Mouse (Mus musculus): ENCODE data around the gene Specc1.

The Specc1 gene

GRCm38 (mm10) chr11:61964611-61965010, 8.0 kb downstream of the Specc1 start:
- in situ Hi-C loops (cut with MboI; ENCODE audit: low sequenced_read_pairs) = no loop called here

DNA sequence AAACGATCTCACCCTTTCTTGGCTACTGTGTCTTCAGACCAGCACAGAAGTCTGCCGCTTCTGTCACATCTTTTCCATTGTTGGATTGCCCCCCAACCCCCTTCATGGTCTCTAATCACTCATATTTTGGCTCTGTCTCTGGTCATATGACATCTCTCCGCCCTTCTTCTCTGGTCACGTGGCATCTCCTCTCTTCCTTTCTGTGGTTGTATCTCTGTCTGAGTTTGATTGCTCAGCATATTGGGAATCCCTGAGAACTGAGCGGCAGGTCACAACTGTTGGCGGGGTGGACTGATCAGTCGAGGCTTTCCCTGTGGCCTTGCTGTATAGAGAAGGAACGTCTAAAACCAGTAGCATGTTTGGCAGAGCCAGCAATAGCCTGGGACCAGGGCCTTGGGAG, 10.5 kb downstream of the Specc1 start:
- in situ Hi-C loops (cut with MboI; ENCODE audit: low sequenced_read_pairs) = no loop called here

- in situ Hi-C loops (cut with MboI; ENCODE audit: low sequenced_read_pairs) = no loop called here
Observed at GRCm38 (mm10) chr11:61968875-61969274, 12.3 kb downstream of the Specc1 start.

DNA sequence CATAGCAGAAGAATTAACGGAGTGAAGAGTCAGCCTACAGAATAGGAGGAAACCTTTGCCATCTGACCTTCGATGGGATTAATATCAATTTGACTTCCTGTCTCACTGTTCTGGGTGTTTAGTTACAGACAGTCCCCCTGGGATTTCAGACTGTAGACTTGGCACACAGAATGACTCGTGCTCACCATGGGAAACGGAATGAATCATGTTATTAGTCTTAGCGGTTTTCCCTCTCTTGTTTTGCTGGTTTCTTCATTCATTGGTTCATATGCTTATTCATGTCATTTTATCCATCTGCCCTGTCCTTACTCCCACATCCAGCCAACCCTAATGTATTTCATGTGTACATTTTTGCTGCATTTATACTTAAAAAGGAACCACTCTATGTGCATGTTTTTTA, 14.3 kb downstream of the Specc1 start:
- in situ Hi-C loops (cut with MboI; ENCODE audit: low sequenced_read_pairs) = no loop called here

DNA sequence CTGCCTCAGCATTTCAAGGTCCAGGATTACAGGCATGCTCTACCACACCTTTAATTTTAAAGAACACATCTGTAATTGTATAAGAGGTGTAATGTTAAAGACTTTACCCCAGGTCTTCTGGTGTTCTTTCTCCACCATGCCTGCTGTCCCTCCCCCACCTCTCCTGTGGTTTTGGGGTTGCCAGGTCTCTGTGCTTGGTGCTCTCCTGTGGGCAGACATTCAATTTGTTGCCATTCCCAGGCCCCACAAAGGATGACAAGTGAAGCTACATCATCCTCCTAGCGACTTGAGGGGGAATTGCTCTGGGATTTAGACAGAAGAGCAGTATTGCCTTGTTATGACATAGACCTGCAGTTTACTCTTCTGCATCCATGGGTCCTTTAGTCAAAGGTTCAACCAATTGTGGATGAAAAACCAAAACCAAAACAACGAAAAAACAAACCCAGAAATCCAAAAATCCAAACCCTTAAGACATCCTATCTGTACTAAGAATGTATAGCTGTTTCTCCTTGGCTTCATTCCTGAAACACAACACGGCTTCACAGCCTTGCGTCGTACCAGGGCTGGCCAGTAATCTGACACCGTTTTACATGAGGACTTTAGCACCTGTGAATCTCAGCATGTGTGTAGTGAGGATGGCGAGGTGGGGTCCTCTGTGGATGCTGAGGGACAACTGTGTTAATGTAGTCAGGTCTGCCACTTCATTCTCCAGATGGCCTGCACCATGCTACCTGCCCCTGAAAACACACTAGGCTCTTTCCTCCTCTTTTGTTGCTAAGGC, 15.1 kb downstream of the Specc1 start:
- in situ Hi-C loops (cut with MboI; ENCODE audit: low sequenced_read_pairs) = no loop called here

- in situ Hi-C loops (cut with MboI; ENCODE audit: low sequenced_read_pairs) = no loop called here
Observed at GRCm38 (mm10) chr11:61974106-61974707, 17.6 kb downstream of the Specc1 start.

DNA sequence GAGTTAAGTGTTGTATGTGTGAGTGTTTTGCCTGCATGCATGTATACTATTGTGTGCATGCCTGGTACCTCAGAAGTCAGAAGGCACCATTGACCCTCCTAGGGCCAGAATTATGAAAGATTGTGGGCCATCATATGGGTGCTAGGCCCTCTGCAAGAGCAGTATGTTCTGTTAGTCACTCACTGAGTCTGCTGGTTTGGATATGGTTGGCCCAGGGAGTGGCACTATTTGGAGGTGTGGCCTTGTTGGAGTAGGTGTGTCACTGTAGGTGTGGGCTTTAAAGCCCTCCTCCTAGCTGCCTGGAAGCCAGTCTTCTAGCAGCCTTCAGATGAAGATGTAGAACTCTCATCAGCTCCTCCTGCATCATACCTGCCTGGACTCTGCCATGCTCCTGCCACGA, 19.2 kb downstream of the Specc1 start:
- in situ Hi-C loops (cut with MboI; ENCODE audit: low sequenced_read_pairs) = no loop called here

DNA sequence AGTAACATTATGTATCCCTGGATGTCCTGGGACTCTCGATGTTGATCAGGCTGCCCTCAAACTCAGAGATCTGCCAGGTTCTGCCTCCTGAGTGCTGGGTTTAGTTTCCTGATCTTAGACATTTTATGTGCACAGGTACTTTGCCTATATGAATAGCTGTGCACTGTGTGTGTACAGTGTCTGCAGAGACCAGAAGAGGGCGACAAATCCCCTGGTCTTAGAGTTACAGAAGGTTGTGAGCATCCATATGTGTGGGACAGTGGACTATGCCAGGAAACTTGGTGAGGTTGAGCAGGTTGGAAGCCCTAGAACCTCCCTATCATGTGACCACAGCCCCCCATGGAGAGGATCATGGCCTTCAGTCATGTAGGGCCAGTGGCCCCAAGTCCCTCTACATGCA, 24.7 kb downstream of the Specc1 start:
- in situ Hi-C loops (cut with MboI; ENCODE audit: low sequenced_read_pairs) = no loop called here

DNA sequence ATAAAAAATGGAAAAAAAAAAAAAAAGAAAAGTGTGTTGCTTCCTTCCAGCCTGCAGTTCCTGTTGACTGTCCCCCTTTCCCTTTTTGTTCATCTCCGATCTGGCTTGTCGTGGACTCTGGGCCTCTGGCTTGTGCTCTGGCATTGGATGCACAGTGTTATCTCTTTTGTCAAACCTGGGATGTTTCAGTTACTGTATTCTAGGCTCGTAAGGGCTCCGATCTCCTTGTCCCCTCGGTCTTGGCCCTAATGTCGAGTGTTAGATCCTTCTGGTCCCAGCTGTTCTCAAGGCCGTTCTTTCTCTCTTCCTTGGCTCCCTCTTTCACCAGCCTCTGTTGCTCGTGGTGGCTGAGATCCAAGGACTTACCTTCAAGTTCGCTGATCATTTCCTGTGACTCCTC, 26.3 kb downstream of the Specc1 start:
- in situ Hi-C loops (cut with MboI; ENCODE audit: low sequenced_read_pairs) = no loop called here

DNA sequence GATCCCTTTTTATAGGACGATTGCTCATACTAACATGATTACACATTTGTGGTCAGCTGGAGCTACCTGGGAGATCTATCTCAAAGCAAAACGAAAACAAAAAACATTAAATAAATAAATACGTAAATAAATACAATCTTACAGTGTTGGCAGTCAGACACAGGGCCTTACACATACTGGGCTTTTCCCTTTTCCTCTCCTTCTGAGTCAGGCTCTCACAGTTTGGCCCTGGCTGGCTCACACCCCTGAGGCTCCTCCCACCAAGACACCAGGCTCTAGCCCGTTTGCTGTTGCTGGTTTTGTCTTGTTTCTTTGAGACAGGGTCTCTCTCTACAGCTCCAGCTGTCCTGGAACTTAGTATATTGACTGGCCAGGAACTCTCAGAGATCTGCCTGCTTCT, 30.4 kb downstream of the Specc1 start:
- in situ Hi-C loops (cut with MboI; ENCODE audit: low sequenced_read_pairs) = no loop called here

DNA sequence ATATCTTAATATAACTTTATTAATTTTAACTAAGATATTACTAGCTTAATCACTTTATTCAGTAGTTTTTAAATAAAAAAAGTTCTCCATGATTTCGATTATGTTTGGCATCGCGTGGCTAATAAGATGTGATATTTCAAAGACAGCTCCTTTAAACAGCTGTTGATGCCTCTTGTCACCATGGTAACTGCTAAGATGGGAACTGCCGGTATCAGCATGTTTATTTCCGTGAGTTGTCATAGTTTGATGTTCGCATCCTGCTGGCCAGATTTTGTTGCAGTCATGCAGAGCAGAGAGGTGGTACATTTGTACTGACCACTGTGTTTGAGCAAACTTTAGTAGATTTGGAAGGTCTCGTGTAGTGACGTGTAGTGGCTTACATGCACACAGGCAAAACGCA, 33.1 kb downstream of the Specc1 start:
- in situ Hi-C loops (cut with MboI; ENCODE audit: low sequenced_read_pairs) = no loop called here

DNA sequence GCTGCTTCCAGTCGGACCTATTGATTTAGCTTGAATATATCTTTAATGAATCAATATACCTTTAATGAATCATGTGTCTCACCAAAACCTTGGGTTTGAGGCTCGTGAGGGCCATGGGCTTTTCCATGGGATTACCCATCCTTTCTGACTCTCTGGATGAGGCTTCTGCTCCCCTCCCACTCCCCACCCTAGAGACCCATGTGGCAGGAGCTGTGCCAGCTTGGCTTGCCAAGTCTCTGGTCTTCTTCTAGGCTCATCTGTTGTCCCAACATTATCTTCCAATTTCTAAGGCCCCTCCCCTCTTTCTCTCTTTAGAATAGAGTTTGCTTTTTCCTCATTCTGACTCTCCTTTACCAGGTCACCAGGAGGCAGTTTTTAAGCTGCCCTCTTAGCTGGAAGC, 35.0 kb downstream of the Specc1 start:
- in situ Hi-C loops (cut with MboI; ENCODE audit: low sequenced_read_pairs) = no loop called here

GRCm38 (mm10) chr11:61992671-61993285, 36.2 kb downstream of the Specc1 start:
- in situ Hi-C loops (cut with MboI; ENCODE audit: low sequenced_read_pairs) = no loop called here

DNA sequence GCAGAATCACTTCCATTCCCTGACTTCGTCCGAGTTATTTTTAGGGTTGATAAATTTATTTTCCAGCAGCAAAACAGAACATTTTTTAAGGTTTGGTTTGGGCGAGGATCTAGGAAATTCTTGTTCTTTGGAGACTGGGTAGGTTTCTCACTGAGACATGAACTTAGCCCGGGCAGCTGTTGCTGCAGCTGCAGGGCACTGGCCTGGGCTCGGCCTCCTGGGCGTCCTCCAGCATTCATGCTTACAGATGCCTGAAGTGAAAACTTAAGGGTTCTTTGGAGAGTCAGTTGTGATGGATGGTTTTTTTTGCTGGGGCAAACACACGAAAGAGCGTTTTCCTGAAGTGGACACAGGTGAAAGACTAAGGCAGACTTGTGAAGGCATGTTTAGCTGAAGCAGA, 42.9 kb downstream of the Specc1 start:
- in situ Hi-C loops (cut with MboI; ENCODE audit: low sequenced_read_pairs) = no loop called here

- in situ Hi-C loops (cut with MboI; ENCODE audit: low sequenced_read_pairs) = no loop called here
Observed at GRCm38 (mm10) chr11:62000099-62000498, 43.5 kb downstream of the Specc1 start.

DNA sequence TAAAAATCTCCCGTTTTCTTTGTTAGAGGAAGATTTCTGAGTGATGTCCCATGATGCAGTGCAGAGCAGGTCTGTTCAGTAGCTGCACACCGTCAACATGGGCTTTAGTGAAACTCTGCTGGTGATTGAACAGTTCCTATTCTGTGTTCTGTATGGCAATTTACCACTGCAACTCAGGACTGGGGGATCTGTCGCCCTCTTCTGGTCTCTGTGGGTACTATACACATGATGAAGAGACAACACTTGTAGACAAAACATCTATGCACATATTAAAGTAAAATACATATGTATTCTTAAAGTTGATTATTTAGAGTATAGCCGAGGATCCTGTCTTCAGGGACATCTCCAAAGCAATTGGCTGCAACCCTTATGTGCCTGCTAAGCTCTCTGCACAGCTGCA, 45.4 kb downstream of the Specc1 start:
- in situ Hi-C loops (cut with MboI; ENCODE audit: low sequenced_read_pairs) = no loop called here

DNA sequence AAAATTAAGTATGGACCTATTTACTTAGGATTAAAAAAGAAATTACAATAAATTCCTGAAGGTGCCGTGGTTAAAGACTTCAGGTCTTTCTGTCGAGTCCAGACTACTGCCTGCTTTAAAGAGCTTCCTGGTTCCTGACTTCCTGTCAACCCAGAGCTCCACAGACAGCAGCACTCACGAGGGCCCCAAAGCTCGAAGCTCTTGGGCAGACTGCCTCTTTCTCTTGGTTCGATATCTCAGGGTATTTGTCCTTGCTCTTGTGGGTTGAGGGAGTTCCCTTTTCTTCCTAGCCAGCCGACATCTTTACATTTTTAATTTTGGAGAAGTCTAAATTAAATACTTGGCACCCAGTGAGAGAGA, 48.3 kb downstream of the Specc1 start:
- in situ Hi-C loops (cut with MboI; ENCODE audit: low sequenced_read_pairs) = no loop called here

DNA sequence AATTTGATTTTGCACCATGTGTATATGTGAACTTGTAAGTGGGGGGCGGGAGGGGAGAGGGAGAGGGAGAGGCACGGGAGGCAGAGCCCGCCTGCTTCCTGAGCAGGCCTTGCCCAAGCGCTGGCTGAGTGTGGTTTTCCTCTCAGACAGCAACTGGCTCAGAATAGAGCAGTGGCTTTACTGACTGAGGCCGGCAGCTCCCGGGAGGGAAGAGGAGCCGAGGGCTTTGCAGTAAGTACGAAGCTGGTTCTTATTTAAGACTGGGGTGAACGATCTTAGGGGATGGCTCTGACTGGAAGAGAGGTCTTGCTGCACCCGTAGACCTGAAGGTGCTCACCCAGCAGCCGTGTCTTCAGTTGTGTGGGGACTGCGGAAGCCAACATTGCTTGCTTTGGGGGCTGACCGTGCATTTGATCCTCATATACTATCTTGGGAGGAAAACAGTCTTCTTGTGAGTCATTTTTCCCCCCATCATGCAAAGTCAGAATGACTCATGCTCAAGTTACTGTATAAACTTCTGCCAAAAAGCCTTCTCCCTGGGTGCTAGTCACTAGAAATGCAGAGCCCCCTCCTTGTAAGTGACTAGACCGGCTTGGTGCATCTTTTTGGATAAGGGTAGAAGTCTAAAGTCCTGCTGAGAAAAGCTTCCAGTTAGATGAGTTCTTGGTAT, 48.8 kb downstream of the Specc1 start:
- in situ Hi-C loops (cut with MboI; ENCODE audit: low sequenced_read_pairs) = no loop called here

- in situ Hi-C loops (cut with MboI; ENCODE audit: low sequenced_read_pairs) = no loop called here
Observed at GRCm38 (mm10) chr11:62005911-62006260, 49.3 kb downstream of the Specc1 start.

DNA sequence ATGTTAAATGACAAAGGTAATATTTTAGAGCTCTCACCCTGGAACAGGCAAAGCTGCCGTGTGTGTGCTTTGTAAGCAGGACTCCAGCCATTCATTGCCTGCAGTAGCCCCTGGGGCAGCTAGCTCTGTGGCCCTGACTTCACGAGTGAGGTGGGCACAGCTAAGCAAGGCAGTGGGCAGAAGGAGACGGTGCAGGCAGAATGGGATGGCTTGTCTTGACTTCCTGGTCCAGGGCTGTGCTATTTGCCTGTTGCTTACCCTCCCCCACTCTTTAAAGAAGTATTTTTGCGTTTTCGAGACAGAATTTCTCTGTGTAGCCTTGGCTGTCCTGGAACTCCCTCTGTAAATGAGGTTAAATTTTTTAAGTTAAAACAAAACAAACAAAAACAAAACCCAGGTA, 50.1 kb downstream of the Specc1 start:
- in situ Hi-C loops (cut with MboI; ENCODE audit: low sequenced_read_pairs) = no loop called here

DNA sequence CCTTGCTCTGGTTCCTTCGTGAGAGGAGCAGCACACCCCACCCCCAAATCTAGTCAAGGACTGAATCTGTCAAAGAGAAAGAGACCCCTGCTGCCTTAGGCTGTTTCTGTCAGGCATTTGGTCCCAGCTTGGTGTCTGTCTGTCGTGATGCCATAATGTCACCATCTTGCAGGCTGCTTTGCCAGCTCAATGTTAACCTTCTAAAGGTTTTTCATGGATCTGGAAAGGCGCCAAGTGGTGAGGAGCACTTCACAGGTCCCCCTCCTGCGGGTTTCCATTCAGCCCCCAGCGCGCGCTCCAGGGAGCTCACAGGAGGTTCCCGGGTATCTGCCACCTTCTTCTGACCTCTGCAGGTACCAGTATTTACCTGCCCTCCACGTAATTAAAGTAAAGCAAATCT, 51.4 kb downstream of the Specc1 start:
- in situ Hi-C loops (cut with MboI; ENCODE audit: low sequenced_read_pairs) = no loop called here

GRCm38 (mm10) chr11:62010625-62011231, 54.2 kb downstream of the Specc1 start:
- in situ Hi-C loops (cut with MboI; ENCODE audit: low sequenced_read_pairs) = no loop called here

Data from CH12F3 (cell line).